Comparison of ENCODE assay signal across 23 mouse cellular contexts in genomic region chr14:103619756-103620155, GRCm38 (mm10). TPM values are rescaled to one million over a fixed set of nuclear protein-coding genes. Genes with fewer than 3 reads are reported as not detected.
DNase-seq lines count a peak whose midpoint lies in the region; TF ChIP-seq lines count a peak whose summit lies in the region.
"Had no signal": no experiment of that assay in that cellular context is flagged by ENCODE, and none has a peak within 500 bp of the region (broad histone marks: within the 10 kb centered on the region; RNA-seq: fewer than 3 reads in every experiment).

No protein-coding gene starts in this region.

- H3K27ac ChIP-seq in CH12.LX (ENCODE audit: insufficient read depth, low read depth) = peak overlapping the region; percentile 46
- no peak overlapping the region for H3K27ac ChIP-seq in forebrain, embryonic 10.5 days
- H3K27ac ChIP-seq: embryonic facial prominence, embryonic 10.5 days; embryonic facial prominence, embryonic 12.5 days; forebrain, embryonic 12.5 days had no signal

- TF ChIP-seq POLR2A in CH12.LX (IDR thresholded peaks at IDR 0.05; ENCODE audit: low read depth, low read length) = no peak; the same call in 1 of the 2 replicates

- H3K4me2 ChIP-seq in CH12.LX (ENCODE audit: insufficient read depth, low read depth, poor library complexity, severe bottlenecking) = peak overlapping the region; percentile 62
- H3K4me2 ChIP-seq: embryonic facial prominence, embryonic 12.5 days; forebrain, embryonic 12.5 days had no signal

- 92% methylated on average over 4 of the region's 4 CpGs for WGBS in forebrain, embryonic 10.5 days

- H3K79me2 ChIP-seq in CH12.LX (replicated peaks; ENCODE audit: control insufficient read depth, extremely low read depth, insufficient read depth, poor library complexity, severe bottlenecking) = no peaks in the 10 kb centered on the region

- dilution Hi-C loops in CH12.LX (cut with MboI; ENCODE audit: extremely low pct_ligation_motif_present, extremely low pct_unique_long_range_greater_than_20kb, low sequenced_read_pairs) = no loop called here

- H3K9ac ChIP-seq in CH12.LX (ENCODE audit: insufficient read depth, low read depth) = no peak overlapping the region
- H3K9ac ChIP-seq: embryonic facial prominence, embryonic 12.5 days; forebrain, embryonic 12.5 days had no signal

- no peaks in the 10 kb centered on the region for H3K36me3 ChIP-seq in CH12.LX (replicated peaks in 1 of 2; ENCODE audit: control insufficient read depth in 1 of 2, insufficient read depth in 1 of 2, low read length in 1 of 2)
- H3K36me3 ChIP-seq in forebrain, embryonic 10.5 days (replicated peaks) = no peaks in the 10 kb centered on the region
- H3K36me3 ChIP-seq: embryonic facial prominence, embryonic 10.5 days; embryonic facial prominence, embryonic 12.5 days; forebrain, embryonic 12.5 days had no signal

- TF ChIP-seq RAD21 in CH12.LX (IDR thresholded peaks at IDR 0.05; ENCODE audit: low read depth, low read length) = no peak

- H3K27me3 ChIP-seq in CH12.LX (replicated peaks) = no peaks in the 10 kb centered on the region
- H3K27me3 ChIP-seq in forebrain, embryonic 10.5 days (ENCODE audit: poor library complexity, severe bottlenecking) = no peaks in the 10 kb centered on the region
- H3K27me3 ChIP-seq: embryonic facial prominence, embryonic 12.5 days; forebrain, embryonic 12.5 days; Patski had no signal

- H3K9me3 ChIP-seq in CH12.LX (replicated peaks; ENCODE audit: low read length) = no peaks in the 10 kb centered on the region
- H3K9me3 ChIP-seq in forebrain, embryonic 10.5 days = no peaks in the 10 kb centered on the region
- H3K9me3 ChIP-seq: embryonic facial prominence, embryonic 10.5 days; embryonic facial prominence, embryonic 12.5 days; forebrain, embryonic 12.5 days had no signal

- H3K4me1 ChIP-seq in CH12.LX (ENCODE audit: control insufficient read depth in 1 of 2, insufficient read depth in 2 of 2) = peaks cover 10% of the 10 kb centered on the region in 2 experiments; a peak in 3 of 4 replicates
- H3K4me1 ChIP-seq in forebrain, embryonic 10.5 days = no peaks in the 10 kb centered on the region
- H3K4me1 ChIP-seq: embryonic facial prominence, embryonic 10.5 days; embryonic facial prominence, embryonic 12.5 days; forebrain, embryonic 12.5 days had no signal

- DNase-seq in A20 (ENCODE audit: low read depth, low spot score) (peak; percentile 55), CH12.LX (ENCODE audit: extremely low read depth) (peak; percentile 72)
- peak; percentile 30 for DNase-seq in CD4-positive, CD25-positive, alpha-beta regulatory T cell, adult 2 months (ENCODE audit: low read depth, low spot score)
- DNase-seq in induced T-regulatory cell, adult 2 months (ENCODE audit: low read depth) = peak; percentile 71
- no peak for DNase-seq in forebrain, embryonic 10.5 days (ENCODE audit: extremely low spot score, low spot score)
- no peak for DNase-seq in cerebellum, postnatal 4 days (ENCODE audit: low spot score in 2 of 2)
- DNase-seq in heart, adult 18-20 months = no peak
- no peak for DNase-seq in layer of hippocampus, adult 18-20 months (ENCODE audit: low spot score in 2 of 2)
- DNase-seq: adrenal gland, adult 2 months; adrenal gland, postnatal 10 days; adrenal gland, postnatal 25 days; cerebellum, adult 11 months; cerebellum, adult 18-20 months; cerebellum, adult 8-10 months; cerebellum, adult 9-11 months; cerebellum, postnatal 14 days; cerebellum, postnatal 36 days had no signal

- H3K4me3 ChIP-seq in CH12.LX (replicated peaks in 1 of 3; ENCODE audit: low read depth in 2 of 3, low read length in 2 of 3, poor library complexity in 1 of 3) = no peak overlapping the region
- H3K4me3 ChIP-seq in forebrain, embryonic 10.5 days = no peak overlapping the region
- H3K4me3 ChIP-seq: embryonic facial prominence, embryonic 10.5 days; embryonic facial prominence, embryonic 12.5 days; forebrain, embryonic 12.5 days had no signal

- TF ChIP-seq CTCF in CH12.LX (conservative IDR thresholded peaks at IDR 0.05 in 1 of 2, IDR thresholded peaks at IDR 0.05 in 1 of 2; ENCODE audit: low read depth in 2 of 2, low read length in 2 of 2) = no peak

- peak; percentile 92 for TF ChIP-seq EP300 in CH12.LX (IDR thresholded peaks at IDR 0.05; ENCODE audit: low read length)

- in situ Hi-C loops in CH12.LX (cut with MboI; ENCODE audit: low pct_ligation_motif_present, low pct_unique_long_range_greater_than_20kb, low sequenced_read_pairs) = loop anchor here (5.0 kb wide), 1 partner anchor 52 kb away; no protein-coding TSS in a partner anchor

TF ChIP-seq in CH12.LX, 34 proteins besides CTCF, POLR2A, EP300 and RAD21:
- TF ChIP-seq ELF1 (IDR thresholded peaks at IDR 0.05; ENCODE audit: low read depth, low read length) = no peak; the same call in 1 of the 2 replicates
- TF ChIP-seq ZNF384 (IDR thresholded peaks at IDR 0.05; ENCODE audit: low read depth, low read length) = no peak
- no peak; the same call in 1 of the 2 replicates for TF ChIP-seq CHD2 (IDR thresholded peaks at IDR 0.05; ENCODE audit: low read length)
- TF ChIP-seq USF1 (IDR thresholded peaks at IDR 0.05; ENCODE audit: low read depth, low read length) = no peak
- no peak for TF ChIP-seq E2F4 (IDR thresholded peaks at IDR 0.05; ENCODE audit: insufficient replicate concordance, low read depth, low read length)
- no peak for TF ChIP-seq UBTF (IDR thresholded peaks at IDR 0.05; ENCODE audit: low read depth, low read length)
- TF ChIP-seq MAX (IDR thresholded peaks at IDR 0.05; ENCODE audit: low read length) = peak; percentile 37; the same call in 1 of the 2 replicates
- no peak for TF ChIP-seq POLR2AphosphoS2 (IDR thresholded peaks at IDR 0.05; ENCODE audit: low read depth, low read length)
- peak; percentile 24; the same call in 1 of the 2 replicates for TF ChIP-seq MAFK (IDR thresholded peaks at IDR 0.05; ENCODE audit: insufficient replicate concordance, low read length)
- peak; percentile 83; the same call in 1 of the 2 replicates for TF ChIP-seq RCOR1 (conservative IDR thresholded peaks at IDR 0.05; ENCODE audit: low read depth, low read length)
- TF ChIP-seq SIN3A (IDR thresholded peaks at IDR 0.05; ENCODE audit: low read length) = peak; percentile 64
- 0 out of 2 replicates have a peak, but pooled peaks have one; percentile 29 for TF ChIP-seq NELFE (IDR thresholded peaks at IDR 0.05; ENCODE audit: low read depth, low read length)
- TF ChIP-seq MXI1 (IDR thresholded peaks at IDR 0.05; ENCODE audit: low read depth, low read length) = no peak
- no peak for TF ChIP-seq HCFC1 (IDR thresholded peaks at IDR 0.05; ENCODE audit: low read depth, low read length)
- no peak for TF ChIP-seq ZKSCAN1 (IDR thresholded peaks at IDR 0.05; ENCODE audit: borderline replicate concordance, low read depth, low read length)
- TF ChIP-seq CHD1 (IDR thresholded peaks at IDR 0.05; ENCODE audit: low read depth, low read length) = no peak
- peak; percentile 95 for TF ChIP-seq JUND (conservative IDR thresholded peaks at IDR 0.05; ENCODE audit: low read depth, low read length)
- no peak for TF ChIP-seq TBP (conservative IDR thresholded peaks at IDR 0.05; ENCODE audit: low read depth, low read length)
- peak; percentile 51; the same call in 1 of the 2 replicates for TF ChIP-seq ETS1 (conservative IDR thresholded peaks at IDR 0.05; ENCODE audit: low read depth, low read length)
- no peak for TF ChIP-seq USF2 (conservative IDR thresholded peaks at IDR 0.05; ENCODE audit: low read depth, low read length)
- no peak for TF ChIP-seq KAT2A (IDR thresholded peaks at IDR 0.05; ENCODE audit: insufficient replicate concordance, low read length)
- no peak for TF ChIP-seq GABPA (IDR thresholded peaks at IDR 0.05; ENCODE audit: insufficient replicate concordance, low read depth, low read length)
- peak; percentile 48; the same call in 1 of the 2 replicates for TF ChIP-seq MYC (IDR thresholded peaks at IDR 0.05; ENCODE audit: low read depth, low read length)
- TF ChIP-seq MAZ (IDR thresholded peaks at IDR 0.05; ENCODE audit: low read depth, low read length) = no peak; the same call in 1 of the 2 replicates
- TF ChIP-seq IRF4 (IDR thresholded peaks at IDR 0.05; ENCODE audit: low read depth, low read length) = peak; percentile 96
- no peak for TF ChIP-seq ZC3H11A (IDR thresholded peaks at IDR 0.05; ENCODE audit: low read depth, low read length)
- peak; percentile 32; the same call in 1 of the 2 replicates for TF ChIP-seq TCF12 (IDR thresholded peaks at IDR 0.05; ENCODE audit: low read depth, low read length)
- peak; percentile 80; the same call in 1 of the 2 replicates for TF ChIP-seq MEF2A (IDR thresholded peaks at IDR 0.05; ENCODE audit: borderline replicate concordance, low read depth, low read length)
- TF ChIP-seq JUN (IDR thresholded peaks at IDR 0.05; ENCODE audit: insufficient read depth, low read depth, low read length) = peak; percentile 90
- peak; percentile 65 for TF ChIP-seq BHLHE40 (IDR thresholded peaks at IDR 0.05; ENCODE audit: low read depth, low read length)
- TF ChIP-seq ZMIZ1 (IDR thresholded peaks at IDR 0.05; ENCODE audit: low read depth, low read length) = 0 out of 2 replicates have a peak, but pooled peaks have one; percentile 30
- no peak for TF ChIP-seq PAX5 (IDR thresholded peaks at IDR 0.05; ENCODE audit: low read length)
- TF ChIP-seq NRF1 (IDR thresholded peaks at IDR 0.05; ENCODE audit: low read depth, low read length) = no peak
- 0 out of 2 replicates have a peak, but pooled peaks have one; percentile 4 for TF ChIP-seq SMC3 (IDR thresholded peaks at IDR 0.05; ENCODE audit: low read depth, low read length)

RNA-seq across cellular contexts. Expression of gene Slain1, which starts 30.3 kb away (rescaled TPM):
- total RNA-seq in CH12.LX (2012; rRNA removed) (13.1 and 15.0 TPM in 2 replicates), CH12.LX (2014; rRNA removed) (14.8 and 15.9 TPM in 2 replicates)
- polyA plus RNA-seq in CH12.LX (2012; ENCODE audit: insufficient read length, low read depth) = 8.2 and 13.6 TPM in 2 replicates
- polyA plus RNA-seq in forebrain, embryonic 10.5 days (2016; fragmentation: Nextera tagmentation; extraction: Ambion mirVana) = 4.2 and 4.3 TPM in 2 replicates
- 1 to 10 TPM in 1 of 2 experiments, under 1 TPM in 1; 0.15 to 1.2 TPM for total RNA-seq in heart, adult 18-20 months (2021)
- 10 to 100 TPM; 58.8 to 62.7 TPM for total RNA-seq in layer of hippocampus, adult 18-20 months (2021)
- total RNA-seq: MEL had no signal
- polyA plus RNA-seq: C2C12 had no signal

Comparison
In these comparisons a context has a peak if more than half of its experiments do, and no peak if none do; other contexts are left out.
1. DNase-seq: peak in A20 (single experiment), CD4-positive, CD25-positive, alpha-beta regulatory T cell, adult 2 months (single experiment), CH12.LX (single experiment) and induced T-regulatory cell, adult 2 months (single experiment); none in forebrain, embryonic 10.5 days (single experiment), cerebellum, postnatal 4 days (0 of 2), heart, adult 18-20 months (0 of 2) and layer of hippocampus, adult 18-20 months (0 of 2).
2. RNA of gene Slain1, which starts 30.3 kb away (total RNA-seq): 58.8 to 62.7 TPM in layer of hippocampus, adult 18-20 months and 13.1 to 15.9 TPM in CH12.LX; 0.15 to 1.2 TPM in heart, adult 18-20 months; every median in the first group is over 4 times any median in the second.